Mouse (Mus musculus) lung, postnatal 25 days (tissue): ENCODE data around the gene Tnf.

ENCODE experiments used
- DNase-seq: peaks from one replicate; pipeline ENCODE4 v3.0.0; 2022; ENCODE audit warnings: low spot score

Gene Tnf

GRCm38 (mm10) chr17:35153931-35154330 lies 47.9 kb downstream of the Tnf start:
- DNase-seq, result no peak

DNA sequence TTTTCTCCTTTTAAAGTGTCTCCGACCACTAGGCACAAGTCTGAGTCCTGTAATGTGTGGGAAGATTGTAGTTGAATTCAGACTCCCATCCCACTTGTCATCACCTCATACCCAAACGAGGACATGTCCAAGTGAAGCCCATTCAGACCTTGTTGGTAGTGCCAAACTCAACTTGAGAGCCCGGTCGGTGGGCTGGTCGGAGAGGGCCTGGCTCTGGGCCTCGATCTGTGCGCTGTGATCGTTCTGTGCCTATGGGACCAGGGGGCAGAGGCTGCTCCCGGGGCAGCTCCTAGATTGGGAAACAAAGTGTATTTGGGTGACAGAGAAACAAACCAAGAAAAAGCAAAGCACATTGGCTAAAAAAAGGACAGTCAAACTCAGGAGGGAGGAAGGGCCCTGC lies 48.7 kb downstream of the Tnf start:
- no peak for DNase-seq

- DNase-seq, result no peak
Measured at GRCm38 (mm10) chr17:35152121-35152520, 49.7 kb downstream of the Tnf start.
